Mouse (Mus musculus) erythroblast, embryonic 14.5 days (primary cell): Measurements from ENCODE around the gene Ryr2.

Experiments
- GATA1 ChIP-seq: IDR thresholded peaks from 2 replicates; pipeline ENCODE4 v1.6.1; 2012; ENCODE audit warnings: low read length, inconsistent platforms, mixed read lengths
- TAL1 ChIP-seq: IDR thresholded peaks from 3 replicates; pipeline ENCODE4 v1.6.1; 2012; ENCODE audit warnings: low read length, inconsistent platforms, mixed read lengths

DNA sequence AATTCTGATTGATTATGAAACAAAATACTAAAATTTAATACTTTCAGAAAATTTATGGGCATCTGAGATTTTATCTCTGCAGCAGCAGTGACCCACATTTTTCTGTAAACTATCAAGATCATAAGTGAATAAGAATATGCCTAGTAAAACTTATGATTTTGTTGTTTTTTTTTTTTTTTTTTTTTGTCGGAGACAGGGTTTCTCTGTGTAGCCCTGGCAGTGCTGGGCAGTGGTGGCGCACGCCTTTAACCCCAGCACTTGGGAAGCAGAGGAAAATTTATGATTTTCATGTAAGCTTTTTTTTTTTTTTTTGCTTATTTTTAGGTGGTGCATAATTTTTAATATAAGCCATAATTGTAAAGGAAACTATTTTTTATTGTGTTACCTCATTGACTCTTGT, 557.1 kb downstream of the Ryr2 start:
- no peak for TF ChIP-seq GATA1
- TF ChIP-seq TAL1 = no peak
